Mouse (Mus musculus): ENCODE measurements around the gene Pip4k2c. TPM values are rescaled to one million over a fixed set of nuclear protein-coding genes. Genes with fewer than 3 reads are reported as not detected.

Gene Pip4k2c
- total RNA-seq, 4 experiments from 2014 or later: 104 to 112 (median 106) TPM

Other genes starting within 250 kb of the Pip4k2c start
- gene Ctdsp2, start 232.9 kb downstream of the Pip4k2c start, total RNA-seq (2022): 10 to 100 TPM; 74.8 to 83.4 (median 82.5) TPM
- gene Avil, start 210.9 kb downstream of the Pip4k2c start, total RNA-seq (2022): under 1 TPM; 0.13 to 0.21 (median 0.17) TPM
- 10 to 100 TPM; 22.8 to 36.1 (median 30.0) TPM for gene Tsfm, start 180.7 kb downstream of the Pip4k2c start, total RNA-seq (2022)
- gene Mettl1, start 170.2 kb downstream of the Pip4k2c start, total RNA-seq (2022): 10 to 100 TPM; 10.4 to 11.8 (median 11.2) TPM
- under 1 TPM in 3 of 4 experiments, not detected in 1; 0.11 to 0.30 (median 0.14) TPM for gene Eef1akmt3, start 170.1 kb downstream of the Pip4k2c start, total RNA-seq (2022)
- under 1 TPM; 0.30 to 0.46 (median 0.41) TPM for gene Cyp27b1, start 163.3 kb downstream of the Pip4k2c start, total RNA-seq (2022)
- gene March9, start 151.4 kb downstream of the Pip4k2c start, total RNA-seq (2022): 10 to 100 TPM; 19.8 to 21.5 (median 21.2) TPM
- gene Cdk4, start 148.1 kb downstream of the Pip4k2c start, total RNA-seq (2022): 10 to 100 TPM; 79.8 to 91.4 (median 85.4) TPM
- 10 to 100 TPM; 60.9 to 63.2 (median 62.1) TPM for gene Tspan31, start 141.3 kb downstream of the Pip4k2c start, total RNA-seq (2022)
- 100 to 1,000 TPM; 595 to 685 (median 631) TPM for gene Agap2, start 136.3 kb downstream of the Pip4k2c start, total RNA-seq (2022)
- gene Os9, start 90.5 kb downstream of the Pip4k2c start, total RNA-seq (2022): 100 to 1,000 TPM; 112 to 130 (median 122) TPM
- 100 to 1,000 TPM; 105 to 118 (median 112) TPM for gene B4galnt1, start 46.4 kb downstream of the Pip4k2c start, total RNA-seq (2022)
- gene Slc26a10, start 30.9 kb downstream of the Pip4k2c start, total RNA-seq (2022): 1 to 10 TPM; 5.8 to 7.4 (median 6.9) TPM
- 100 to 1,000 TPM; 153 to 178 (median 174) TPM for gene Arhgef25, start 21.5 kb downstream of the Pip4k2c start, total RNA-seq (2022)
- 100 to 1,000 TPM; 211 to 218 (median 216) TPM for gene Dtx3, start 15.9 kb downstream of the Pip4k2c start, total RNA-seq (2022)
- 1,000 to 10,000 TPM; 1,113 to 1,308 (median 1,238) TPM for gene Kif5a, start 51.8 kb upstream of the Pip4k2c start, total RNA-seq (2022)
- 100 to 1,000 TPM; 254 to 263 (median 254) TPM for gene Dctn2, start 54.8 kb upstream of the Pip4k2c start, total RNA-seq (2022)
- gene Mbd6, start 77.4 kb upstream of the Pip4k2c start, total RNA-seq (2022): 10 to 100 TPM; 32.5 to 53.7 (median 44.4) TPM
- gene Mars, start 100.2 kb upstream of the Pip4k2c start, total RNA-seq (2022): 10 to 100 TPM; 54.2 to 61.3 (median 56.8) TPM
- 1 to 10 TPM in 2 of 4 experiments, under 1 TPM in 2; 0.74 to 2.6 (median 1.6) TPM for gene Arhgap9, start 110.4 kb upstream of the Pip4k2c start, total RNA-seq (2022)
- 1 to 10 TPM; 2.9 to 5.4 (median 3.2) TPM for gene Gli1, start 130.4 kb upstream of the Pip4k2c start, total RNA-seq (2022)
- under 1 TPM; 0.09 to 0.18 (median 0.16) TPM for gene Inhbe, start 142.8 kb upstream of the Pip4k2c start, total RNA-seq (2022)
- not detected for gene Inhbc, start 158.8 kb upstream of the Pip4k2c start, total RNA-seq (2022)
- gene R3hdm2, start 168.7 kb upstream of the Pip4k2c start, total RNA-seq (2022): 100 to 1,000 TPM; 247 to 279 (median 255) TPM

All from left cerebral cortex, adult 8-10 months (tissue).